Mouse (Mus musculus) embryonic facial prominence, embryonic 14.5 days (tissue): ENCODE measurements at regions not wholly inside any gene's neighbourhood (a gene's known extent, or its start where the extent isn't known, plus 50 kb on each side); places are given as distances from the start of the nearest gene placed in this dataset.

ENCODE experiments used
- ATAC-seq: fragments of 200-750 bp; cut with Nextera tagmentation; 2 replicates; pipeline ENCODE4 v1.8.0; 2017; ENCODE audit warnings: low read depth, moderate number of reproducible peaks, moderate TSS enrichment
- DNase-seq: peaks from one replicate; pipeline ENCODE4 v3.0.0-alpha.2; 2015; ENCODE audit warnings: low spot score
- H3K27ac ChIP-seq: fragments of 300-500 bp; sonication (generic); replicated peaks from 2 replicates; pipeline ENCODE4 v1.5.1; 2014; ENCODE audit warnings: low read depth, mild to moderate bottlenecking, low read length, moderate library complexity
- H3K27me3 ChIP-seq: fragments of 300-500 bp; sonication (generic); replicated peaks from 2 replicates; pipeline ENCODE4 v1.6.1; 2014; ENCODE audit warnings: low read length; ENCODE audit not compliant: control insufficient read depth, insufficient read depth
- H3K36me3 ChIP-seq: fragments of 300-500 bp; sonication (generic); 2 replicates; pipeline ENCODE4 v1.6.1; 2014; ENCODE audit warnings: low read length, mixed read lengths; ENCODE audit not compliant: control insufficient read depth, insufficient read depth
- H3K4me1 ChIP-seq: fragments of 300-500 bp; sonication (generic); 2 replicates; pipeline ENCODE4 v1.6.1; 2014; ENCODE audit warnings: antibody characterized with exemption, low read length; ENCODE audit not compliant: control insufficient read depth, insufficient read depth
- H3K4me2 ChIP-seq: fragments of 300-500 bp; sonication (generic); 2 replicates; pipeline ENCODE4 v1.6.1; 2014; ENCODE audit warnings: low read depth, mild to moderate bottlenecking, low read length, moderate library complexity, mixed read lengths
- H3K4me3 ChIP-seq: fragments of 300-500 bp; sonication (generic); 2 replicates; pipeline ENCODE4 v1.5.1; 2014; ENCODE audit warnings: low read depth, mild to moderate bottlenecking, low read length
- H3K9ac ChIP-seq: fragments of 300-500 bp; sonication (generic); 2 replicates; pipeline ENCODE4 v1.6.1; 2014; ENCODE audit warnings: low read depth, mild to moderate bottlenecking, low read length, moderate library complexity, mixed read lengths
- H3K9me3 ChIP-seq: fragments of 300-500 bp; sonication (generic); 2 replicates; pipeline ENCODE4 v1.6.1; 2016; ENCODE audit warnings: low read length; ENCODE audit not compliant: control insufficient read depth
- WGBS: fragments of 180-500 bp; shearing (Covaris S2); extraction: QIAGEN DNeasy Blood & Tissue Kit; methylation state at CpG from one replicate; pipeline ENCODE4 v1.1.7; 2014; 5-methylcytosine and 5-hydroxymethylcytosine counted together

DNA sequence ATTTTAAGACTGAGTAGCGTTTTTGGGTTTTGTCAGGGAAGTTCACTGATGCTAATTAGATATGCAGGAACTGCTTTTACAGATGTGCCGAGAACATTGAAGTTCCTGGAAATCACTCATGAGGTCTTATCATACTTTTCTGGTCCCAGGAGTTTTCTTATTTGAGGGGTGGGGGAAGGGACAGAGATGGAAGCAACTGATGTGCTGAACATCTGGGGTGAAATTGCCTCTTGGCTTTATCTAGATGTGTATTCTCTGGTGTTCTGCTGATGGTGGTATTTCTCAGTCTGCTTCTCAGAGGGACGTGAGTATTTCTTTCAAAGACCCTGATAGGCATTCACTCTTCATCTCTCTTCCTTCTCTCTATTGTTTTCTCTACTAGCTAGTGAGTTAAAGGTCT lies 107.5 kb upstream of the Sel1l start:
- no peak overlapping the region for H3K4me3 ChIP-seq
- H3K4me1 ChIP-seq, result no peaks in the 10 kb centered on the region
- DNase-seq (no peak), ATAC-seq (no peak)
- no peaks in the 10 kb centered on the region for H3K36me3 ChIP-seq
- no peak overlapping the region for H3K27ac ChIP-seq
- no peak overlapping the region for H3K4me2 ChIP-seq
- no peaks in the 10 kb centered on the region for H3K9me3 ChIP-seq
- 62% methylated on average over 3 of the region's 3 CpGs for WGBS
- no peak overlapping the region for H3K9ac ChIP-seq
- H3K27me3 ChIP-seq, result no peaks in the 10 kb centered on the region

DNA sequence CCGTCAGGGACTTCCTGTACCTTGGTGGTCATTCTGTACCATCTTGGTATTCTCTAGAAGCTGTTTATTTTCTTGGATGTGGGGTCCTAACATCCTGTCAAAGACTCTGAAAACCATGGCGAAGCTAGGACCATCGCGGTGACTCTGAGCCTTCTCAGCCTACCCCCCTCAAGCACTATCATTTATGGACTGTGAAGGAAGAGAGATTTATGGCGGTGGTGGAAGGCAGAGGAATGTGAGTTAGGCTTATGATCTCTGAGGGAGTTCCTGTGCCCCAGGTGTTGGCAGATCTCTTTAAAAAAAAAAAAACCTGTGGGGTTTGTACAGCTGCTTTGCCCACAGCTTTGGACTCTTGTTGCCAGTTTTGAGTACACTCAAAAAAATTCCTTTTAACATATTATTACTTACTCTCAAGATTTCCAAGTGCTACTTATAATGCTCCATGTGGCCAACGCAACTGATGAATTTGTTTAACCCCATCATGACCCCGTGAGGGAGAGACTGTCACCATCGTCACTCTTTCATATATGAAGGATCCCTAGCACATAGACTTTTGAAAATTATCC lies 99.7 kb upstream of the Sel1l start:
- Histone ChIP-seq H3K27ac (no peak overlapping the region), H3K9me3 (no peaks in the 10 kb centered on the region), H3K9ac (no peak overlapping the region), H3K4me2 (no peak overlapping the region), H3K27me3 (no peaks in the 10 kb centered on the region), H3K4me3 (no peak overlapping the region), H3K4me1 (no peaks in the 10 kb centered on the region), H3K36me3 (no peaks in the 10 kb centered on the region)
- whole genome bisulfite sequencing, result 79% methylated on average over 8 of the region's 8 CpGs
- no peak for ATAC-seq
- DNase-seq, result no peak

DNA sequence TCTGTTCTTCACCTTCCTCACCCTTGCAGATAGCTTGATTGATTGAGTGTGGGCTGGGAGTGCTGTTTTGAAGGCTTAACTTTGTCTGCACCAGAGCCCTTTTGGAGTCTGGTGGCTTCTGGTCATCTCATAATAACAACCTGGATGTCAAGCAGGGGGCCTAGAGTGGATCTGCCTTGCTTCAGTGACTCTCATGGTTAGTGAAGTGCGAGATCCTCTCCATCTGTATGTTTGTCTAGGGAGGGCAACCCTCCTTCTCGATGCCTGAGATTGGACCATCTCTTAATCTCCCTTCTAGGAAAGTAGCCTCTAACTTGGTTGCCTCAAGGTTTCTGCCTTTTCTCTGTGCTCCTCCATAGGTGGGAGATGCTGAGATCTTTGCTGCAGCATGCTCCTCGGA lies 99.0 kb upstream of the Sel1l start:
- Histone ChIP-seq H3K4me2 (no peak overlapping the region), H3K9me3 (no peaks in the 10 kb centered on the region), H3K27ac (no peak overlapping the region), H3K36me3 (no peaks in the 10 kb centered on the region), H3K4me1 (no peaks in the 10 kb centered on the region), H3K4me3 (no peak overlapping the region), H3K9ac (no peak overlapping the region), H3K27me3 (no peaks in the 10 kb centered on the region)
- ATAC-seq, result no peak
- DNase-seq, result no peak
- WGBS, result 80% methylated on average over 3 of the region's 3 CpGs

DNA sequence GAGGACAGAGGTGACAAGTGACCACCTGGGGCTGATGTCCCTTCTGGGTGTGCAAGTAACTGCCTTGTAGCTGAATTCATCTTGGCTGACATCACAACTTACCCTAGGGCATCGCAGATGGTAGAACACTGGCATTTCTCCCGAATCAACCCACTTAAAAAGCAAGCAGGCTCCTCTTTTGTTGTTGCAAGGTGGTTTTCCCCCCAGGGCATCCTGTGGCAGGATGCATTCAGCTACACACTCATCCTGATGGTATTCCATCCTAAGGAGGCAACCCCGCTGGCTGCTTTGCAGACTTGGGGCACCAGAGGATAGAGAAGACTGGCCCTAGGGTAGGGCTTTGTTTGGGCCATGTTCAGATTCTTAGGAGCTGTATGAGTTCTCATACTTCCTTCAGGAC lies 97.6 kb upstream of the Sel1l start:
- no peaks in the 10 kb centered on the region for H3K27me3 ChIP-seq
- H3K4me3 ChIP-seq, result no peak overlapping the region
- no peaks in the 10 kb centered on the region for H3K36me3 ChIP-seq
- DNase-seq, result peak; percentile 2
- no peak overlapping the region for H3K4me2 ChIP-seq
- no peak overlapping the region for H3K27ac ChIP-seq
- no peaks in the 10 kb centered on the region for H3K9me3 ChIP-seq
- no peaks in the 10 kb centered on the region for H3K4me1 ChIP-seq
- 78% methylated on average over 3 of the region's 3 CpGs for WGBS
- ATAC-seq, result no peak
- H3K9ac ChIP-seq, result no peak overlapping the region

DNA sequence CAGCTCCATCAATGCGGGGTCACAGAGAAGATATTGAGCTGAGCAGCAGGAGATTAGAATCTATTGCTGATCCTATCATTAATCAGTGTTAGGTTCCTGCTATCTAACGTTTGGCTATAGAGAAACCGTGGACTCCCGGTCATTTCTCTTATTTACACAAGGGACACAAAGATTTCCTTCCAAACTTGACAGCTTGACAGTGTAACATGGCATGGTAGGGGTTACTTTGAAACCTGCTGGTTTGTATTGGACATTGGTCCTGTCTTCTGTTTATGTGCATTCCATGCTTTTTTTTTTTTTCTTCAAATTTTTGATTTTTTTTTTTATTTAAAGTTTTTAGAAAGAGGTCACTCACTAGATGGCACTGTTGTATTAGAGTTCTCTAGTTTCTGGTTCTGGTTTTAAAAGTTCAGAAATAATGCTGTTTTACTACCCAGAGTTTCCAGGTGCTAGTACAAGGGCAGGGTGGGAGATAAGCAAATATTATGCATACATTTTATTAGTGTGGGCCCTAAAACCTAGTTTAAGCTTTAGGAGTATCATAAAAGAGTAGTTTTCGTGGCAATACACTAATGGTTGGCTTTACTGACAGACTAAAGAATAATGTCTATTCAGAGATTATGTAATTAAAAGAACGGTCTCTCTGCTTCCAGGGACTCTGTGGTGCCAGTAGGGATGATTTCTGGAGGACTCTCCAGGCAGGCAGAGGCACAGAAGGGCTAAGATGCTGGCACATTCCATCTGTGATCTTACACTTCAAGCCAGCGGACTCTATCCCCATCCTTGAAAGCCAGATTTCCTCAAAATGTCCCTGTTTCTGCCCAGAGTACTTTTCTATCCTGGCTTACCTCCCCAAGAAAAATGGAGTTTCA lies 83.8 kb upstream of the Sel1l start:
- no peak for ATAC-seq
- Histone ChIP-seq H3K4me2 (no peak overlapping the region), H3K4me1 (0 out of 2 replicates have a peak, but pooled peaks cover 4% of the 10 kb centered on the region), H3K9me3 (no peaks in the 10 kb centered on the region), H3K4me3 (no peak overlapping the region), H3K36me3 (no peaks in the 10 kb centered on the region), H3K27ac (no peak overlapping the region), H3K27me3 (no peaks in the 10 kb centered on the region), H3K9ac (no peak overlapping the region)
- peak; percentile 69 for DNase-seq
- WGBS, result 54% methylated on average over 7 of the region's 7 CpGs

DNA sequence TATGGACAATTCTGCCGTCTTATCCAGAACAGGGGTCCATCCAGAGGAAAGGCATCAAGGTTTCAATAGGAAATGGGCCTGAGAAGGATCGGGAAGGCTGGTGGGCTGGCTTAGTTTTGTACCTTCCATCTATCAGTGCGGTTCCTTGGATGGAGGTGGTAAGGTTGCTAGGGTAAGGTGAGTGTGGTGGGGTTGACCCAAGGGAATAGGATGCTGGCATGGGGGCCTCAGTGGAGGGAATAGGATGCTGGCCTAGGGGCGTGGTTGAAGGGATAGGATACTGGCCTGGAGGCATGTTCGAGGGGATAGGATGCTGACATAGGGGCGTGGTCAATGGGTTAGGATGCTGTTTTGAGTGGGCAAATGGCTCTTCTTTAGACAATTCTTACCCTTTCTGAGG lies 82.6 kb upstream of the Sel1l start:
- WGBS, result 80% methylated on average over 6 of the region's 6 CpGs
- ATAC-seq (no peak), DNase-seq (no peak)
- H3K9me3 ChIP-seq, result no peaks in the 10 kb centered on the region
- no peak overlapping the region for H3K27ac ChIP-seq
- no peaks in the 10 kb centered on the region for H3K27me3 ChIP-seq
- H3K9ac ChIP-seq, result no peak overlapping the region
- no peaks in the 10 kb centered on the region for H3K36me3 ChIP-seq
- H3K4me2 ChIP-seq, result no peak overlapping the region
- 0 out of 2 replicates have a peak, but pooled peaks cover 4% of the 10 kb centered on the region for H3K4me1 ChIP-seq
- H3K4me3 ChIP-seq, result no peak overlapping the region

DNA sequence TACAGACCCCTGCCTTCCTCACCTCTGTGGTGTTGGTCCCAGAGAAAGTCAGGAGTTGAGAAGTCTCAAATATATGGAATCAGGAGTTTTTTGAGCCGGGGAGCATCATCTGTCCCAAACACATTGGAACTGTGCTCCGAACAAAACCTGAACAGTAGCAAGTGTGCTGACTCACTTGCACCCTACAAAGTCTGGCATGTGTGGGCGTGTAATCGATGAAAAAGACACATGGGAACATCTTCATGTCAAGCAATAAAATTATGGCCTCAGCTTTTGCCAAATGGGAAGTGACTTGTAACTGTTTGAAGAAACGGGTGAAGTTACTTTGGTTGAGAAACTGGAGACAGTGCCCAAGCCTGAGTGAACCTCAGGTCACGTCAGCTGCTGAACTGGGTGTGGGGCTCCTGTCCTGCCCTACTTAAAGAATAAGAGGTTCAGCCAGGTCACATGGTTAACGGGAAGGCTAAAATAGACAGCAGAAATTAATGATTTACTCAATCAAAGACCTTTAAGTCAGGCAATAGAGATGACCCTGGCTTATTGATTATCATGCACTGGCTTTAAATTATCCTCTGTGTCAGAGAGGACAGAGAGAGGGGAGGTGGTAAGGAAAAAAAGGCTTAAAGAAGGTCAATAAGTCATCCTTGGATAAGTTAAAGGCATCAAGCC lies 80.6 kb upstream of the Sel1l start:
- H3K27me3 ChIP-seq, result no peaks in the 10 kb centered on the region
- H3K4me3 ChIP-seq, result no peak overlapping the region
- DNase-seq (no peak), ATAC-seq (no peak)
- 0 out of 2 replicates have a peak, but pooled peaks cover 4% of the 10 kb centered on the region for H3K4me1 ChIP-seq
- no peak overlapping the region for H3K4me2 ChIP-seq
- H3K36me3 ChIP-seq, result no peaks in the 10 kb centered on the region
- 78% methylated on average over 7 of the region's 7 CpGs for WGBS
- no peak overlapping the region for H3K9ac ChIP-seq
- no peak overlapping the region for H3K27ac ChIP-seq
- H3K9me3 ChIP-seq, result no peaks in the 10 kb centered on the region

DNA sequence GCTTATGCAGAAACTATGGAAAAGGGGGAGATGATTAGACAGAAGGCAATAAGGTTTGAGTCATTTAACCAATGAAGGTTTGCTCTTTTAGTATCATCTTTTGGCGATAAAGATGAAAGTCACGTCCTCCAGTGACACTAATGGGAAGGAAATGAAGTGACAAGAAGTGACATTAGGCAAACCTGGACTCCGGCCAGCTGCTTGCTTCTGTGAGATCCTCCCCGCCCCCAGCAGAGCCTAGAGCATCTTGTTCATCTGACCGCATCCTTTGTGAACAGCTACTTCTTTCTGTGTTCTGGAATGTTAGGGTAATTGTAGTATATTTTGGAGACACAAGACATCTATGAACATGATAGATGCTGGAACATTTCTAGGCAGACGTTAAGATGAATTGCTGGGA lies 78.6 kb upstream of the Sel1l start:
- DNase-seq, result no peak
- Histone ChIP-seq H3K36me3 (no peaks in the 10 kb centered on the region), H3K9ac (no peak overlapping the region), H3K9me3 (no peaks in the 10 kb centered on the region), H3K27ac (no peak overlapping the region), H3K4me1 (no peaks in the 10 kb centered on the region), H3K4me3 (no peak overlapping the region), H3K27me3 (no peaks in the 10 kb centered on the region), H3K4me2 (no peak overlapping the region)
- ATAC-seq, result no peak
- WGBS, result 84% methylated on average over 6 of the region's 6 CpGs
